Mouse (Mus musculus) kidney, postnatal 0 days (tissue): ENCODE data around the gene Birc3. TPM values are rescaled to one million over a fixed set of nuclear protein-coding genes. Genes with fewer than 3 reads are reported as not detected.
"Not testable (repeated sequence)": the region's sequence is repeated elsewhere in the genome, so short reads cannot be mapped to it uniquely, and the experiment has no call there.

Experiments
- ATAC-seq: fragments of 200-750 bp; cut with Nextera tagmentation; replicated peaks from 2 replicates; pipeline ENCODE4 v1.8.0; 2017; ENCODE audit warnings: low read depth, moderate number of reproducible peaks, moderate TSS enrichment, moderate library complexity; ENCODE audit not compliant: low FRiP score
- DNase-seq: peaks from one replicate; pipeline ENCODE4 v3.0.0-alpha.2; 2016; ENCODE audit warnings: low spot score
- H3K27ac ChIP-seq: fragments of 300-500 bp; sonication (generic); 2 replicates; pipeline ENCODE4 v1.5.1; 2014; ENCODE audit warnings: mild to moderate bottlenecking
- H3K27me3 ChIP-seq: fragments of 300-500 bp; sonication (generic); 2 replicates; pipeline ENCODE4 v1.6.1; 2014; ENCODE audit warnings: low read length, mixed read lengths; ENCODE audit not compliant: insufficient read depth
- H3K36me3 ChIP-seq: fragments of 300-500 bp; sonication (generic); 2 replicates; pipeline ENCODE4 v1.6.1; 2014; ENCODE audit warnings: low read length, mixed read lengths; ENCODE audit not compliant: insufficient read depth
- H3K4me1 ChIP-seq: fragments of 300-500 bp; sonication (generic); replicated peaks from 2 replicates; pipeline ENCODE4 v1.6.1; 2014; ENCODE audit warnings: antibody characterized with exemption, low read length, mixed read lengths; ENCODE audit not compliant: insufficient read depth
- H3K4me2 ChIP-seq: fragments of 300-500 bp; sonication (generic); 2 replicates; pipeline ENCODE4 v1.6.1; 2014; ENCODE audit warnings: mild to moderate bottlenecking, low read length, moderate library complexity, mixed read lengths
- H3K4me3 ChIP-seq: fragments of 300-500 bp; sonication (generic); replicated peaks from 2 replicates; pipeline ENCODE4 v1.5.1; 2014; ENCODE audit warnings: low read depth, low read length
- H3K9ac ChIP-seq: fragments of 300-500 bp; sonication (generic); 2 replicates; pipeline ENCODE4 v1.6.1; 2014; ENCODE audit warnings: low read depth, low read length
- H3K9me3 ChIP-seq: fragments of 300-500 bp; sonication (generic); replicated peaks from 2 replicates; pipeline ENCODE4 v1.6.1; 2016; ENCODE audit warnings: low read length, inconsistent platforms, mixed read lengths
- CTCF ChIP-seq: IDR thresholded peaks from 2 replicates; pipeline ENCODE4 v1.5.1; 2016; ENCODE audit warnings: antibody characterized with exemption, low read depth, mild to moderate bottlenecking, moderate library complexity
- whole genome bisulfite sequencing: fragments of 180-500 bp; shearing (Covaris S2); extraction: QIAGEN DNeasy Blood & Tissue Kit; methylation state at CpG from one replicate; pipeline ENCODE4 v1.1.7; 2014; 5-methylcytosine and 5-hydroxymethylcytosine counted together
- polyA plus RNA-seq: library from polyadenylated mRNA; unstranded; fragments of >200 nt; fragmentation: Nextera tagmentation; extraction: Ambion mirVana; gene quantifications from 2 replicates; pipeline ENCODE4 v1.2.1, GENCODE M21; 2015

The Birc3 gene
- polyA plus RNA-seq, 1 experiment from 2014 or later: 5.3 TPM

- DNase-seq (peak; percentile 89), ATAC-seq (peak; percentile 41; the same call in 1 of the 2 replicates)
- TF ChIP-seq CTCF: peak; percentile 81
- Histone ChIP-seq H3K9ac (no peak overlapping the region), H3K4me3 (no peak overlapping the region), H3K36me3 (no peaks in the 10 kb centered on the region), H3K4me2 (no peak overlapping the region), H3K27ac (no peak overlapping the region), H3K9me3 (no peaks in the 10 kb centered on the region), H3K27me3 (no peaks in the 10 kb centered on the region), H3K4me1 (no peaks in the 10 kb centered on the region)
- WGBS: 45% methylated on average over 1 of the region's 1 CpGs
Measured at GRCm38 (mm10) chr9:7855374-7855773, 17.6 kb downstream of the Birc3 start.

- not testable (repeated sequence) for H3K27ac ChIP-seq, H3K36me3 ChIP-seq, H3K27me3 ChIP-seq, H3K4me2 ChIP-seq, DNase-seq, H3K9me3 ChIP-seq, H3K4me3 ChIP-seq, ATAC-seq, H3K9ac ChIP-seq, H3K4me1 ChIP-seq
- WGBS: 84% methylated on average over 14 of the region's 14 CpGs
Measured at GRCm38 (mm10) chr9:7854196-7854595, 18.8 kb downstream of the Birc3 start.

DNA sequence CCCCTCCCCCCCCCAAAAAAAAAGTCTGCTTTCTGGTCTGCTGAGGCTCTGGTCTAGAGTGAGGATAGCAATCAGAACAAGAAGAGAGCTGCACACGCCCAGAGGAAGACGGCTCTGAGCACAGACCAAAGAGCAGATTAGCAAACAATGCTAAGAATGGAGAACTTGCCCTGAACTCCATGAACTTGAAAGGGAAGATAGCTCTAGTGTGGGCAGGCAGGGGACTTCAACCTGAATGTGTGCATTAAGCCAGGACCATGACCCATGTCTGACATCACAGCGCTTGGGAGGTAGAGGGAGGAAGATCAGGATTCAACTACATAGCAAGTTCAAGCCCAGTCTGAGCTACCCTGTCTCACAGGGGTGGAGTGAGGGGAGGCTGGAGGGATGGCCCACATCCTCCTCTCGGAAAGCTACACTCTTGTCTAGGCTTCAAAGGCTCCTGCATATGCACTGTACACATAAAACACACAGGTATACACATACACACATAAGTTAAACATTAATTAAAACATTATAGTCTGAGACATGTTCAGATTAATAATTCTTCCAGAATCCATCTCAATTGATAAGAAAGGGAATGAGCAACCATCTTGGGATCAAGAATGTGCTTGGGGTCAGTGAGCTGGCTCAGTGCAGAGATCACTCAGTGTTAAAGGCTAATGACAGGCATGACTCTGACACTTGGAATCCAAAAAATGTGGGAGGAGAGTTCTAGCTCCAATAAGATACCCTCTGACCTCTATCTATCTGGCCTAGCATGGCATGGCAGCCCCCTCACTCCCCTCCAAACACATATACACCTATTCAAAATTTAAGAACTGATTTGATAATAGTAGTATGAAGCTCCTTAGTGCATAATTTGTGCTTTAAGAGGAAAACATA lies 20.4 kb downstream of the Birc3 start:
- no peak overlapping the region for H3K4me2 ChIP-seq
- 74% methylated on average over 4 of the region's 4 CpGs for WGBS
- DNase-seq: no peak
- TF ChIP-seq CTCF: no peak
- no peaks in the 10 kb centered on the region for H3K9me3 ChIP-seq
- no peak overlapping the region for H3K4me3 ChIP-seq
- ATAC-seq: peak; percentile 57
- no peak overlapping the region for H3K27ac ChIP-seq
- H3K36me3 ChIP-seq: no peaks in the 10 kb centered on the region
- no peak overlapping the region for H3K9ac ChIP-seq
- H3K4me1 ChIP-seq: no peaks in the 10 kb centered on the region
- H3K27me3 ChIP-seq: no peaks in the 10 kb centered on the region

DNA sequence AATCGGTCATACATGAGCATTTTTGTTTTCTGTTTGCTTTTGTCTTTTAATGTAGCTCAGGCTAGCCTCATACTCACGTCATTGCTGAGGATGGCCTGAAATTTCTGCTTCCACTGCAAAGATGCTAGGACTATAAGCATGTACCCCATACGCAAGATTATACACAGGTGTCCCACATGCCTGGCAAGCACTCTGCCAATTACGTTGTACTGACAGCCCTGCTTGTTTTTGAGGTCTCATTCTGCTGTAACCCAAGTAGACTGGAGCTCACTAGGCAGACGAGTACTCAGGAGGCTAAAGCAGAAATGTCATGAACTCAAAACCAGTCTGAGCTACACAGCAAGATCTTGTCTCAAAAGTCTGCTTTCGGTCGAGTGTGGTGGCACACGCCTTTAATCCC lies 21.1 kb downstream of the Birc3 start:
- no peaks in the 10 kb centered on the region for H3K27me3 ChIP-seq
- H3K36me3 ChIP-seq: no peaks in the 10 kb centered on the region
- no peak for TF ChIP-seq CTCF
- no peaks in the 10 kb centered on the region for H3K9me3 ChIP-seq
- no peak overlapping the region for H3K27ac ChIP-seq
- no peak overlapping the region for H3K4me3 ChIP-seq
- 80% methylated on average over 8 of the region's 8 CpGs for WGBS
- no peaks in the 10 kb centered on the region for H3K4me1 ChIP-seq
- ATAC-seq (no peak), DNase-seq (no peak)
- no peak overlapping the region for H3K4me2 ChIP-seq
- H3K9ac ChIP-seq: no peak overlapping the region

- no peaks in the 10 kb centered on the region for H3K27me3 ChIP-seq
- WGBS: 89% methylated on average over 18 of the region's 18 CpGs
- no peak for DNase-seq
- no peak overlapping the region for H3K4me2 ChIP-seq
- ATAC-seq: no peak
- H3K9ac ChIP-seq: no peak overlapping the region
- TF ChIP-seq CTCF: no peak
- H3K4me1 ChIP-seq: no peaks in the 10 kb centered on the region
- no peaks in the 10 kb centered on the region for H3K36me3 ChIP-seq
- no peaks in the 10 kb centered on the region for H3K9me3 ChIP-seq
- H3K4me3 ChIP-seq: no peak overlapping the region
- no peak overlapping the region for H3K27ac ChIP-seq
Measured at GRCm38 (mm10) chr9:7848191-7848590, 24.8 kb downstream of the Birc3 start.

GRCm38 (mm10) chr9:7846667-7847199 lies 26.3 kb downstream of the Birc3 start:
- Histone ChIP-seq H3K4me2 (no peak overlapping the region), H3K36me3 (no peaks in the 10 kb centered on the region), H3K27ac (no peak overlapping the region), H3K4me3 (no peak overlapping the region), H3K9me3 (no peaks in the 10 kb centered on the region), H3K4me1 (no peaks in the 10 kb centered on the region), H3K9ac (no peak overlapping the region), H3K27me3 (no peaks in the 10 kb centered on the region)
- TF ChIP-seq CTCF: no peak
- no peak for DNase-seq
- 75% methylated on average over 1 of the region's 1 CpGs for WGBS
- no peak for ATAC-seq
